Mouse (Mus musculus): ENCODE results near the gene Gas6. TPM values are rescaled to one million over a fixed set of nuclear protein-coding genes. Genes with fewer than 3 reads are reported as not detected.

Gene Gas6
- polyA plus RNA-seq, 1 experiment from 2014 or later = 67.4 TPM

GRCm38 (mm10) chr8:13492198-13492995 lies 1.9 kb downstream of the Gas6 start:
- no peak overlapping the region; the same call in 1 of the 2 replicates for H3K4me3 ChIP-seq (ENCODE audit: low read length)
- H3K4me1 ChIP-seq (ENCODE audit: control insufficient read depth, insufficient read depth, low read depth, low read length) = peaks cover 18% of the 10 kb centered on the region
- no peak for ATAC-seq
- H3K27ac ChIP-seq (ENCODE audit: low read depth, low read length) = no peak overlapping the region
- 58% methylated on average over 9 of the region's 9 CpGs for WGBS
- H3K4me2 ChIP-seq (ENCODE audit: low read length) = peak overlapping the region; percentile 77
- H3K36me3 ChIP-seq (ENCODE audit: control insufficient read depth, insufficient read depth, low read length) = peaks cover 4% of the 10 kb centered on the region; the same call in 1 of the 2 replicates
- H3K9ac ChIP-seq (ENCODE audit: low read depth, low read length) = no peak overlapping the region; the same call in 1 of the 2 replicates
- H3K9me3 ChIP-seq (ENCODE audit: control insufficient read depth, low read length) = no peaks in the 10 kb centered on the region
- no peaks in the 10 kb centered on the region; the same call in 1 of the 2 replicates for H3K27me3 ChIP-seq (replicated peaks; ENCODE audit: control insufficient read depth, insufficient read depth, low read length)

GRCm38 (mm10) chr8:13491491-13492010 lies 2.7 kb downstream of the Gas6 start:
- Histone ChIP-seq H3K4me1 (ENCODE audit: control insufficient read depth, insufficient read depth, low read depth, low read length) (peaks cover 18% of the 10 kb centered on the region), H3K4me3 (ENCODE audit: low read length) (no peak overlapping the region), H3K9ac (ENCODE audit: low read depth, low read length) (no peak overlapping the region), H3K27ac (ENCODE audit: low read depth, low read length) (no peak overlapping the region), H3K9me3 (ENCODE audit: control insufficient read depth, low read length) (no peaks in the 10 kb centered on the region), H3K36me3 (ENCODE audit: control insufficient read depth, insufficient read depth, low read length) (peaks cover 4% of the 10 kb centered on the region; the same call in 1 of the 2 replicates), H3K4me2 (ENCODE audit: low read length) (no peak overlapping the region), H3K27me3 (replicated peaks; ENCODE audit: control insufficient read depth, insufficient read depth, low read length) (no peaks in the 10 kb centered on the region; the same call in 1 of the 2 replicates)
- 88% methylated on average over 14 of the region's 14 CpGs for WGBS
- no peak for ATAC-seq

- no peak overlapping the region for H3K4me3 ChIP-seq (ENCODE audit: low read length)
- H3K4me1 ChIP-seq (ENCODE audit: control insufficient read depth, insufficient read depth, low read depth, low read length) = peaks cover 18% of the 10 kb centered on the region
- no peaks in the 10 kb centered on the region for H3K9me3 ChIP-seq (ENCODE audit: control insufficient read depth, low read length)
- H3K27ac ChIP-seq (ENCODE audit: low read depth, low read length) = no peak overlapping the region
- no peak for ATAC-seq
- peaks cover 4% of the 10 kb centered on the region; the same call in 1 of the 2 replicates for H3K36me3 ChIP-seq (ENCODE audit: control insufficient read depth, insufficient read depth, low read length)
- 31% methylated on average over 13 of the region's 13 CpGs for WGBS
- no peak overlapping the region for H3K9ac ChIP-seq (ENCODE audit: low read depth, low read length)
- no peaks in the 10 kb centered on the region for H3K27me3 ChIP-seq (replicated peaks; ENCODE audit: control insufficient read depth, insufficient read depth, low read length)
- no peak overlapping the region for H3K4me2 ChIP-seq (ENCODE audit: low read length)
Observed at GRCm38 (mm10) chr8:13489986-13490910, 4.0 kb downstream of the Gas6 start.

GRCm38 (mm10) chr8:13489351-13489750 lies 4.9 kb downstream of the Gas6 start:
- peaks cover 4% of the 10 kb centered on the region; the same call in 1 of the 2 replicates for H3K36me3 ChIP-seq (ENCODE audit: control insufficient read depth, insufficient read depth, low read length)
- peaks cover 18% of the 10 kb centered on the region for H3K4me1 ChIP-seq (ENCODE audit: control insufficient read depth, insufficient read depth, low read depth, low read length)
- no peaks in the 10 kb centered on the region for H3K9me3 ChIP-seq (ENCODE audit: control insufficient read depth, low read length)
- no peak overlapping the region for H3K4me3 ChIP-seq (ENCODE audit: low read length)
- no peak overlapping the region for H3K4me2 ChIP-seq (ENCODE audit: low read length)
- no peak overlapping the region for H3K27ac ChIP-seq (ENCODE audit: low read depth, low read length)
- no peaks in the 10 kb centered on the region for H3K27me3 ChIP-seq (replicated peaks; ENCODE audit: control insufficient read depth, insufficient read depth, low read length)
- 90% methylated on average over 3 of the region's 3 CpGs for WGBS
- H3K9ac ChIP-seq (ENCODE audit: low read depth, low read length) = no peak overlapping the region
- ATAC-seq = no peak

- no peaks in the 10 kb centered on the region for H3K9me3 ChIP-seq (ENCODE audit: control insufficient read depth, low read length)
- no peaks in the 10 kb centered on the region for H3K4me1 ChIP-seq (ENCODE audit: control insufficient read depth, insufficient read depth, low read depth, low read length)
- ATAC-seq = no peak
- H3K4me2 ChIP-seq (ENCODE audit: low read length) = no peak overlapping the region
- H3K27ac ChIP-seq (ENCODE audit: low read depth, low read length) = no peak overlapping the region
- no peak overlapping the region for H3K4me3 ChIP-seq (ENCODE audit: low read length)
- 93% methylated on average over 5 of the region's 5 CpGs for WGBS
- no peaks in the 10 kb centered on the region for H3K27me3 ChIP-seq (replicated peaks; ENCODE audit: control insufficient read depth, insufficient read depth, low read length)
- peaks cover 4% of the 10 kb centered on the region; the same call in 1 of the 2 replicates for H3K36me3 ChIP-seq (ENCODE audit: control insufficient read depth, insufficient read depth, low read length)
- H3K9ac ChIP-seq (ENCODE audit: low read depth, low read length) = no peak overlapping the region
Observed at GRCm38 (mm10) chr8:13483191-13483590, 11.1 kb downstream of the Gas6 start.

- H3K36me3 ChIP-seq (ENCODE audit: control insufficient read depth, insufficient read depth, low read length) = peaks cover 4% of the 10 kb centered on the region; the same call in 1 of the 2 replicates
- 59% methylated on average over 2 of the region's 2 CpGs for WGBS
- ATAC-seq = no peak
Observed at GRCm38 (mm10) chr8:13482101-13482801, 12.0 kb downstream of the Gas6 start.

GRCm38 (mm10) chr8:13481596-13481995 lies 12.7 kb downstream of the Gas6 start:
- H3K36me3 ChIP-seq (ENCODE audit: control insufficient read depth, insufficient read depth, low read length) = peaks cover 8% of the 10 kb centered on the region
- H3K4me2 ChIP-seq (ENCODE audit: low read length) = no peak overlapping the region
- H3K9ac ChIP-seq (ENCODE audit: low read depth, low read length) = no peak overlapping the region
- no peak for ATAC-seq
- H3K9me3 ChIP-seq (ENCODE audit: control insufficient read depth, low read length) = no peaks in the 10 kb centered on the region
- H3K27ac ChIP-seq (ENCODE audit: low read depth, low read length) = no peak overlapping the region
- H3K27me3 ChIP-seq (replicated peaks; ENCODE audit: control insufficient read depth, insufficient read depth, low read length) = no peaks in the 10 kb centered on the region
- no peaks in the 10 kb centered on the region for H3K4me1 ChIP-seq (ENCODE audit: control insufficient read depth, insufficient read depth, low read depth, low read length)
- WGBS = 87% methylated on average over 3 of the region's 3 CpGs
- no peak overlapping the region for H3K4me3 ChIP-seq (ENCODE audit: low read length)

More at GRCm38 (mm10) chr8:13482101-13482801, 12.0 kb downstream of the Gas6 start:
- no peaks in the 10 kb centered on the region for H3K9me3 ChIP-seq (ENCODE audit: control insufficient read depth, low read length)
- no peak overlapping the region for H3K4me2 ChIP-seq (ENCODE audit: low read length)
- H3K27me3 ChIP-seq (replicated peaks; ENCODE audit: control insufficient read depth, insufficient read depth, low read length) = no peaks in the 10 kb centered on the region
- no peaks in the 10 kb centered on the region for H3K4me1 ChIP-seq (ENCODE audit: control insufficient read depth, insufficient read depth, low read depth, low read length)
- no peak overlapping the region for H3K27ac ChIP-seq (ENCODE audit: low read depth, low read length)
- H3K4me3 ChIP-seq (ENCODE audit: low read length) = no peak overlapping the region
- H3K9ac ChIP-seq (ENCODE audit: low read depth, low read length) = no peak overlapping the region

GRCm38 (mm10) chr8:13481089-13481554 lies 13.2 kb downstream of the Gas6 start:
- Histone ChIP-seq H3K4me3 (ENCODE audit: low read length) (no peak overlapping the region), H3K4me1 (ENCODE audit: control insufficient read depth, insufficient read depth, low read depth, low read length) (no peaks in the 10 kb centered on the region), H3K27me3 (replicated peaks; ENCODE audit: control insufficient read depth, insufficient read depth, low read length) (no peaks in the 10 kb centered on the region), H3K4me2 (ENCODE audit: low read length) (no peak overlapping the region), H3K9me3 (ENCODE audit: control insufficient read depth, low read length) (no peaks in the 10 kb centered on the region), H3K27ac (ENCODE audit: low read depth, low read length) (no peak overlapping the region), H3K9ac (ENCODE audit: low read depth, low read length) (no peak overlapping the region), H3K36me3 (ENCODE audit: control insufficient read depth, insufficient read depth, low read length) (peaks cover 13% of the 10 kb centered on the region)
- WGBS = 83% methylated on average over 7 of the region's 7 CpGs
- no peak for ATAC-seq

Data from hindbrain, embryonic 16.5 days (tissue).